Mouse (Mus musculus): ENCODE data around the gene Fastkd1.

GRCm38 (mm10) chr2:69714126-69714525 is 810 bp upstream of the Fastkd1 start:
- no peak for TF ChIP-seq CTCF (IDR thresholded peaks at IDR 0.05; ENCODE audit: borderline replicate concordance, extremely low read depth, insufficient read depth, insufficient read length)
- TF ChIP-seq POLR2A (IDR thresholded peaks at IDR 0.05; ENCODE audit: borderline replicate concordance, extremely low read depth, insufficient read depth, insufficient read length, poor library complexity, severe bottlenecking) = no peak
